Mouse (Mus musculus) heart, embryonic 14.5 days (tissue): ENCODE data around the gene 2310079G19Rik. TPM values are rescaled to one million over a fixed set of nuclear protein-coding genes. Genes with fewer than 3 reads are reported as not detected.

Source experiments
- ATAC-seq: fragments of 200-750 bp; cut with Nextera tagmentation; 2 replicates; pipeline ENCODE4 v1.8.0; 2017; ENCODE audit warnings: low read depth, moderate TSS enrichment; ENCODE audit not compliant: insufficient number of reproducible peaks, insufficient read depth, low FRiP score
- H3K27ac ChIP-seq, 2 experiments: fragments of 200-500 bp in 1 of 2; fragments of 300-500 bp in 1 of 2; sonication (generic) in 1 of 2; replicated peaks in 1 of 2; 2 replicates each; pipeline ENCODE4 v1.5.1; 2012 to 2014; ENCODE audit warnings: low read depth in 2 of 2, low read length in 2 of 2, control low read depth in 1 of 2, mild to moderate bottlenecking in 1 of 2, mixed read lengths in 1 of 2; ENCODE audit not compliant: control insufficient read depth in 1 of 2, insufficient read depth in 1 of 2
- H3K27me3 ChIP-seq: fragments of 300-500 bp; sonication (generic); 2 replicates; pipeline ENCODE4 v1.6.1; 2014; ENCODE audit warnings: mild to moderate bottlenecking, low read length, control low read depth; ENCODE audit not compliant: control insufficient read depth, insufficient read depth
- H3K36me3 ChIP-seq: fragments of 300-500 bp; sonication (generic); 2 replicates; pipeline ENCODE4 v1.6.1; 2014; ENCODE audit warnings: mild to moderate bottlenecking, control low read depth, low read length, mixed read lengths; ENCODE audit not compliant: control insufficient read depth, insufficient read depth
- H3K4me1 ChIP-seq, 2 experiments: fragments of 200-500 bp in 1 of 2; fragments of 300-500 bp in 1 of 2; sonication (generic) in 1 of 2; 2 replicates each; pipeline ENCODE4 v1.6.1; 2012 to 2014; ENCODE audit warnings: low read length in 2 of 2, control low read depth in 1 of 2, mixed read lengths in 1 of 2; ENCODE audit not compliant: control insufficient read depth in 2 of 2, insufficient read depth in 2 of 2
- H3K4me2 ChIP-seq: fragments of 300-500 bp; sonication (generic); 2 replicates; pipeline ENCODE4 v1.6.1; 2014; ENCODE audit warnings: mild to moderate bottlenecking, low read length
- H3K4me3 ChIP-seq, 2 experiments: fragments of 200-500 bp in 1 of 2; fragments of 300-500 bp in 1 of 2; sonication (generic) in 1 of 2; 2 replicates each; pipeline ENCODE4 v1.5.1; 2012 to 2014; ENCODE audit warnings: low read length in 2 of 2, mild to moderate bottlenecking in 2 of 2, control low read depth in 1 of 2, low read depth in 1 of 2, moderate library complexity in 1 of 2; ENCODE audit not compliant: control insufficient read depth in 1 of 2, insufficient read depth in 1 of 2
- H3K9ac ChIP-seq: fragments of 300-500 bp; sonication (generic); 2 replicates; pipeline ENCODE4 v1.6.1; 2014; ENCODE audit warnings: mild to moderate bottlenecking, low read length
- H3K9me3 ChIP-seq: fragments of 300-500 bp; sonication (generic); 2 replicates; pipeline ENCODE4 v1.6.1; 2016; ENCODE audit warnings: low read length, control low read depth; ENCODE audit not compliant: control insufficient read depth
- WGBS: fragments of 180-500 bp; shearing (Covaris S2); extraction: QIAGEN DNeasy Blood & Tissue Kit; methylation state at CpG from one replicate; pipeline ENCODE4 v1.1.7; 2014; 5-methylcytosine and 5-hydroxymethylcytosine counted together
- polyA plus RNA-seq: library from polyadenylated mRNA; unstranded; fragments of >200 nt; fragmentation: Nextera tagmentation; extraction: Ambion mirVana; gene quantifications from 2 replicates; pipeline ENCODE4 v1.2.1, GENCODE M21; 2014

Gene 2310079G19Rik
- polyA plus RNA-seq, 1 experiment from 2014 or later: not detected

DNA sequence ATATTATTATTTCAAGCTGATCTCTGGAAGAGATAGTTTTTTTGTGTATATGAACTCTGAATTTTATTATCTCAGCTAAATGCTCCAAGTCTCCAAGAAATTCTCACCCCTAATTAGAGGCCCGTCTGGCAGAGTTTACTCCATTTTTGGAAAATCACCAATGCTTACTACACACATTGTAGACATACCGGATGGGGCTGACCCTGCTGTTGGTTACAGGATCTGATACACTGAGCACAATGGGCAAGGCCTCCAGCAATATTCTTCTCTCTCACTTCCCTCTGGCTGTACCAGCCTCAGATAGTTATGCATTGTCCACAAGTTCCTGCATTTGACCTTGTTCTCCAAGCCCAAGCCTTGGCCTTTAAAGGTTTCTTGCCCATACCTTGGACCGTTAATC is 12.6 kb upstream of the 2310079G19Rik start:
- no peak for ATAC-seq
- no peaks in the 10 kb centered on the region for H3K27me3 ChIP-seq
- H3K36me3 ChIP-seq: no peaks in the 10 kb centered on the region
- no peaks in the 10 kb centered on the region for H3K4me1 ChIP-seq
- H3K4me2 ChIP-seq: no peak overlapping the region
- no peak overlapping the region for H3K27ac ChIP-seq
- no peak overlapping the region for H3K9ac ChIP-seq
- H3K4me3 ChIP-seq: no peak overlapping the region
- no peaks in the 10 kb centered on the region for H3K9me3 ChIP-seq
- 83% methylated on average over 3 of the region's 3 CpGs for WGBS

DNA sequence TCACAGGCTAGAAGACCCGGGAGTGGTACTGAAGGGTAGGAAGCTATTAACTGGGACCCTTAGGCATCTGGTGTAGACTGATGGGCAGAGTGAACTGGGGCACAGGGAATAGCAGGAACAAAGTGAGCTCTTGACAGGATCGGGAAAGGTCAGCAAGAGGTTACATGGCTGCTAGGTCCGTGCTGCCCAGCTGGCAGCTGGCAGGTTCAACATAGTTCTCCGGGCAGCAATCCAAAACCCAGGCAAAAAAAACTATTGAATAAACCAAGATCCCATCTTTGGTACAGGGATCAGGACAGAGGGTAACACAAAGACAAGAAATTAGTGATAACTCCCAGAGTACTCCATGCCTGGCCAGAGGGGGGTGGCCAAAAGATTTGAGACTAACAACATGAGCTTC is 7.7 kb upstream of the 2310079G19Rik start:
- H3K4me1 ChIP-seq: no peaks in the 10 kb centered on the region
- H3K27me3 ChIP-seq: no peaks in the 10 kb centered on the region
- no peak overlapping the region for H3K9ac ChIP-seq
- no peaks in the 10 kb centered on the region for H3K36me3 ChIP-seq
- no peak overlapping the region for H3K4me2 ChIP-seq
- no peak overlapping the region for H3K27ac ChIP-seq
- ATAC-seq: no peak
- WGBS: 52% methylated on average over 4 of the region's 4 CpGs
- H3K9me3 ChIP-seq: no peaks in the 10 kb centered on the region
- no peak overlapping the region for H3K4me3 ChIP-seq

DNA sequence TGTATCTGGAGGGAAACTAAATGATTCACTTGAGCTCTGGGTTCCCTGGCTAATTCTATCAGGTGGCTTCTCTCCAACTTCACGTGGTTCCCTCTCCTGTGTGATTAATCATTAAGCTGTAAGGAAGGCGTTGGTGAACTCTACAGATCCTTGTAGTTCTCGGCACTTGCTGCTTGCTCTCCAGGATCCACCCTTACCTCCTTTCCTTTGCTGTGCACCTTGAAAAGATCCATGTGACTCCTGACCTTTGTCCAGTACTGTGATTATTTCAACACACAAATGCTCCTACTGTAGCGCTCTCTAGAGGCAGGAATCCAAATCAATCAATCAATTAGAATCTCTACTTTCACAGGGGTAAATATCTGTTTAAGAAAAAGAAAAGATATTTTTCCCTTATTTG is 4.0 kb upstream of the 2310079G19Rik start:
- no peak overlapping the region for H3K4me2 ChIP-seq
- WGBS: 79% methylated on average over 4 of the region's 4 CpGs
- no peaks in the 10 kb centered on the region for H3K9me3 ChIP-seq
- H3K4me1 ChIP-seq: no peaks in the 10 kb centered on the region
- no peaks in the 10 kb centered on the region for H3K27me3 ChIP-seq
- ATAC-seq: no peak
- no peaks in the 10 kb centered on the region for H3K36me3 ChIP-seq
- no peak overlapping the region for H3K4me3 ChIP-seq
- no peak overlapping the region for H3K9ac ChIP-seq
- no peak overlapping the region for H3K27ac ChIP-seq

DNA sequence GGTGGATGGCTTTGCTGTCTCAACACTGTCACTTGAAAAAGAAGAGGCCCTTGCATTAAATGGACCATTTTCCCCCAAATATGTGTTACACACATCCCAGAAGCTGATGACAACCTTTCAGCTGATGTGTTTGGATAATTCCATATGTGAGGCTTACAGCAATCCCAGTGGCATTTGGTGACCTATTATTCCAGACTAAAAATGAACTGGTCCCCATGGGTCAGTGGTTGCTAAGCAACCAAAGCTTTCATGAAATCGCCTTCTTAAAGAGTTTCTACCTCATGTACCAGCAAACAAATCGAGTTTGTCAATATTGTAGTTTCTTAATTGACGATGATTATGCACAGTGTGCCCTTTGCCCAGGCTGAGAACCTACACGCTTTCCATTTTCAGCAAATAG is 14.8 kb downstream of the 2310079G19Rik start:
- no peak overlapping the region for H3K27ac ChIP-seq
- no peak overlapping the region for H3K4me2 ChIP-seq
- no peak overlapping the region for H3K9ac ChIP-seq
- no peaks in the 10 kb centered on the region for H3K9me3 ChIP-seq
- no peaks in the 10 kb centered on the region for H3K36me3 ChIP-seq
- no peak for ATAC-seq
- H3K4me3 ChIP-seq: no peak overlapping the region
- no peaks in the 10 kb centered on the region for H3K27me3 ChIP-seq
- H3K4me1 ChIP-seq: no peaks in the 10 kb centered on the region
- 71% methylated on average over 4 of the region's 4 CpGs for WGBS

DNA sequence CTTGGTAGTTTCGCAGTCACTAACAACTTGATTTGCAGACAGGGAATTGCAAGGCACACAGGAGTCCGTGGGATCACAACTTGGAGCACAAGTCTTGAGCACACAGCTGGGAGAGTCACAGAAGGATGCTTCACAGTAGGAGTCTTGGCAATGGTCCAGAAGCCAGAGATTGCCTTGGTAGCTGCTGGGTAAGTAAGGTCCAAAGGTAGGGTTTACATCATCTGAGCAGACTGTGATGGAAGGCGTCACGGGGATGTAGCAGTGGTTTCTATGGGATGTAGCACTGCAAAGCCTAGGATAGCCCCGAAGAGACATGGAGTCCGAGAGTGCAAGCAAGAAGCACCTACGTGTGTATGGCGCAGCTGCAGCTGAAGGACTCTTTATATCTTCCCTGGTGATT is 15.5 kb downstream of the 2310079G19Rik start, which contains the start of gene Krtap24-1:
Krtap24-1 (minus strand) TSS at position 358 of the 400 bp plus-strand sequence.
- no peak within 1 kb of the TSS for H3K9ac ChIP-seq
- H3K4me3 ChIP-seq: no peak within 1 kb of the TSS
- 83% methylated on average over 8 of the region's 8 CpGs for WGBS
- no peaks in the 10 kb centered on the region for H3K27me3 ChIP-seq
- no peak within 1 kb of the TSS for H3K4me2 ChIP-seq
- ATAC-seq: no peak
- no peaks in the 10 kb centered on the region for H3K4me1 ChIP-seq
- H3K36me3 ChIP-seq: no peaks in the 10 kb centered on the region
- no peak within 1 kb of the TSS for H3K27ac ChIP-seq
- no peaks in the 10 kb centered on the region for H3K9me3 ChIP-seq

DNA sequence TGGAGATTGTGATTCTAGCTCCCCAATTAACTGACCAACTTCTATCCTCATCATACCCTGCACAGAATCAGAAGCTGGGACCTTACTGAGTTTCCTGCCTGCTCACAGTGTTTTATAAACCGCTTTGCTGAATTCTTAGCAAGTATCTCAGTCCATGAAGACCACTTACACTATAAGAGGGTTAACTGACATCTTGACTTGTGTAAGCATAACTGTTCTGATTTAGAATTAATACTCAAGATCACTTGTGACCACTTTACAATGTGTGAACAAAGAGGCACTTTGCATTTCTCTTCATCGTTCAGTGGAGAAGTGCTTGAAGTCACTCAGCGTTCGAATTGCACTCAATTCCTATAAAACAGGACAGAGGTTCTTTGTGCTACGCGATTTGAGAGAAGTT is 22.9 kb downstream of the 2310079G19Rik start:
- Histone ChIP-seq H3K36me3 (no peaks in the 10 kb centered on the region), H3K4me1 (no peaks in the 10 kb centered on the region), H3K4me3 (no peak overlapping the region), H3K27me3 (no peaks in the 10 kb centered on the region), H3K4me2 (no peak overlapping the region), H3K9ac (no peak overlapping the region), H3K27ac (no peak overlapping the region), H3K9me3 (no peaks in the 10 kb centered on the region)
- no peak for ATAC-seq
- WGBS: 85% methylated on average over 6 of the region's 6 CpGs

DNA sequence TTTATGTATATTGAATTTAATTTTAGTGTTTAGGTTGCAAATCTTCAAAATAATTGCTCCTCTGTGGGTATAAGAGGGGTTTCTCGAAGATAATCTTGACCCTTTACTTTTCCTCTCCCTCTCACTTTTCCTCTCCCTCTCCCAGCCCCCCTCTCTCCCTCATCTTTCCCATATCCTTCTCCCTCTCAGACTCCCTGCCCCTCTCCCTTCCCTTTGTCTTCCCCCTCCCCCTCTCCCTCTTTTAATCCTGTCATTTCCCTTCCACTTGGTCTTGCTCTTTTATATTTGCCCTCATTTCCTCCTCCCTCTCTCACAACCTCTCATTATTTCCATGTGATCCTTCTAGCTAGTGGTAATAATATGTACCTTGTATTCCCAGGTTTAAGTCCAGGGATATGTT is 25.0 kb downstream of the 2310079G19Rik start:
- Histone ChIP-seq H3K4me2 (no peak overlapping the region), H3K9me3 (no peaks in the 10 kb centered on the region), H3K36me3 (no peaks in the 10 kb centered on the region), H3K4me1 (no peaks in the 10 kb centered on the region), H3K9ac (no peak overlapping the region), H3K27ac (no peak overlapping the region), H3K27me3 (no peaks in the 10 kb centered on the region), H3K4me3 (no peak overlapping the region)
- ATAC-seq: no peak
- WGBS: 48% methylated on average over 1 of the region's 1 CpGs

DNA sequence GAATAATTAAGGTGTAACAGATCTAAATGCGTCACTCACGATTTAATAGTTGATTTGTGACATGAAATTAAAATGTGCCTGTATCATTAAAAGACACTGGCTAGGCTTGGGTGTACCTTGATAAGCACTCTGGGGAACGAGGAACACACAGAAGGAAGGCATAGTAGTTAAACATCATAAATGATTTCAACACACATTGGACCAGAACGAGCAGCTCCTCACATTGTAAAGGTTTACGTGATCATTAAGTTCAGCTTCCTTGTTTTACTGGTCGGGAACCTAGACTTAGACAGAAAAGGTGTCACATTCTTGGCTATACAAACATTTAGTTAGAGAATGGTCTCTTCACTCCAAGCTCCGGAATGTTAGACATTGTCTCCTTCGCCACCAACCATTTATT is 27.2 kb downstream of the 2310079G19Rik start:
- Histone ChIP-seq H3K4me3 (no peak overlapping the region), H3K4me2 (no peak overlapping the region), H3K36me3 (no peaks in the 10 kb centered on the region), H3K27ac (no peak overlapping the region), H3K9me3 (no peaks in the 10 kb centered on the region), H3K4me1 (no peaks in the 10 kb centered on the region), H3K9ac (no peak overlapping the region), H3K27me3 (no peaks in the 10 kb centered on the region)
- no peak for ATAC-seq
- WGBS: 82% methylated on average over 8 of the region's 8 CpGs
